Mouse (Mus musculus) frontal cortex, postnatal 14 days (tissue): ENCODE measurements around the gene Grin2b.

Source experiments
- DNase-seq, 2 experiments: peaks; one replicate each; pipeline ENCODE4 v3.0.0; 2022; ENCODE audit warnings: low spot score in 2 of 2

Gene Grin2b

GRCm38 (mm10) chr6:136173191-136173896 is at the start of gene Grin2b:
Grin2b (minus strand) TSS chr6:136173511.
- DNase-seq = peak; percentile 56 to 61

GRCm38 (mm10) chr6:136221894-136222293 is 48.6 kb upstream of the Grin2b start:
- DNase-seq = no peak

- no peak for DNase-seq
Measured at GRCm38 (mm10) chr6:136210442-136210841, 37.1 kb upstream of the Grin2b start.

GRCm38 (mm10) chr6:136199814-136200213 is 26.5 kb upstream of the Grin2b start:
- DNase-seq = no peak

GRCm38 (mm10) chr6:136194616-136195015 is 21.3 kb upstream of the Grin2b start:
- DNase-seq = no peak

GRCm38 (mm10) chr6:136178066-136178465 is 4.8 kb upstream of the Grin2b start:
- no peak for DNase-seq

GRCm38 (mm10) chr6:136172801-136173190 is 515 bp downstream of the Grin2b start:
- DNase-seq = no peak

- DNase-seq = peak; percentile 71 to 74
Measured at GRCm38 (mm10) chr6:136172172-136172651, 1.1 kb downstream of the Grin2b start.

GRCm38 (mm10) chr6:136171343-136171742 is 2.0 kb downstream of the Grin2b start:
- no peak for DNase-seq

- DNase-seq = no peak
Measured at GRCm38 (mm10) chr6:136170381-136170780, 2.9 kb downstream of the Grin2b start.

GRCm38 (mm10) chr6:136167361-136167760 is 6.0 kb downstream of the Grin2b start:
- DNase-seq = no peak

- DNase-seq = no peak
Measured at GRCm38 (mm10) chr6:136165443-136166077, 7.8 kb downstream of the Grin2b start.

- no peak for DNase-seq
Measured at GRCm38 (mm10) chr6:136162090-136162489, 11.2 kb downstream of the Grin2b start.

- DNase-seq = no peak
Measured at GRCm38 (mm10) chr6:136153444-136153843, 19.9 kb downstream of the Grin2b start.

GRCm38 (mm10) chr6:136150064-136150463 is 23.2 kb downstream of the Grin2b start:
- DNase-seq = no peak

- DNase-seq = no peak
Measured at GRCm38 (mm10) chr6:136139967-136140366, 33.3 kb downstream of the Grin2b start.

GRCm38 (mm10) chr6:136130456-136130855 is 42.9 kb downstream of the Grin2b start:
- DNase-seq = no peak

GRCm38 (mm10) chr6:136122593-136122992 is 50.7 kb downstream of the Grin2b start:
- DNase-seq = no peak

GRCm38 (mm10) chr6:136117390-136117789 is 55.9 kb downstream of the Grin2b start:
- no peak for DNase-seq

GRCm38 (mm10) chr6:136113639-136114410 is 59.5 kb downstream of the Grin2b start:
- no peak for DNase-seq

- no peak for DNase-seq
Measured at GRCm38 (mm10) chr6:136109172-136109571, 64.1 kb downstream of the Grin2b start.

- no peak for DNase-seq
Measured at GRCm38 (mm10) chr6:136108466-136108865, 64.8 kb downstream of the Grin2b start.
